Mouse (Mus musculus): ENCODE measurements around the gene Pik3c2b.
"Not testable (repeated sequence)": the region's sequence is repeated elsewhere in the genome, so short reads cannot be mapped to it uniquely, and the experiment has no call there.

Pik3c2b gene

GRCm38 (mm10) chr1:133033316-133034090 lies 12.0 kb upstream of the Pik3c2b start:
- DNase-seq = peak; percentile 72

GRCm38 (mm10) chr1:133034091-133034460 lies 11.4 kb upstream of the Pik3c2b start:
- DNase-seq = peak; percentile 54

- not testable (repeated sequence) for DNase-seq
Observed at GRCm38 (mm10) chr1:133034682-133035081, 10.8 kb upstream of the Pik3c2b start.

GRCm38 (mm10) chr1:133039505-133039949 lies 5.9 kb upstream of the Pik3c2b start:
- DNase-seq = peak; percentile 66

- peak; percentile 79 for DNase-seq
Observed at GRCm38 (mm10) chr1:133045861-133046440, 484 bp downstream of the Pik3c2b start.

- DNase-seq = peak; percentile 27
Observed at GRCm38 (mm10) chr1:133046441-133046931, 1.0 kb downstream of the Pik3c2b start.

GRCm38 (mm10) chr1:133047575-133047974 lies 2.1 kb downstream of the Pik3c2b start:
- no peak for DNase-seq

GRCm38 (mm10) chr1:133048690-133049089 lies 3.2 kb downstream of the Pik3c2b start:
- DNase-seq = no peak

GRCm38 (mm10) chr1:133050001-133050431 lies 4.5 kb downstream of the Pik3c2b start:
- no peak for DNase-seq

GRCm38 (mm10) chr1:133051829-133052228 lies 6.4 kb downstream of the Pik3c2b start:
- DNase-seq = no peak

GRCm38 (mm10) chr1:133053034-133053433 lies 7.6 kb downstream of the Pik3c2b start:
- no peak for DNase-seq

- DNase-seq = no peak
Observed at GRCm38 (mm10) chr1:133054326-133054725, 8.9 kb downstream of the Pik3c2b start.

- no peak for DNase-seq
Observed at GRCm38 (mm10) chr1:133057345-133058034, 12.0 kb downstream of the Pik3c2b start.

GRCm38 (mm10) chr1:133059592-133059991 lies 14.1 kb downstream of the Pik3c2b start:
- DNase-seq = no peak

- no peak for DNase-seq
Observed at GRCm38 (mm10) chr1:133060681-133061080, 15.2 kb downstream of the Pik3c2b start.

GRCm38 (mm10) chr1:133063164-133063563 lies 17.7 kb downstream of the Pik3c2b start:
- no peak for DNase-seq

GRCm38 (mm10) chr1:133068268-133068667 lies 22.8 kb downstream of the Pik3c2b start:
- no peak for DNase-seq

- no peak for DNase-seq
Observed at GRCm38 (mm10) chr1:133068669-133069274, 23.3 kb downstream of the Pik3c2b start.

GRCm38 (mm10) chr1:133069275-133070120 lies 24.0 kb downstream of the Pik3c2b start:
- DNase-seq = no peak

GRCm38 (mm10) chr1:133070157-133070556 lies 24.7 kb downstream of the Pik3c2b start:
- DNase-seq = no peak

- DNase-seq = peak; percentile 54
Observed at GRCm38 (mm10) chr1:133071666-133072381, 26.4 kb downstream of the Pik3c2b start.

Data from lung, postnatal 14 days (tissue).